Mouse (Mus musculus): ENCODE results near the gene Acad8. TPM values are rescaled to one million over a fixed set of nuclear protein-coding genes. Genes with fewer than 3 reads are reported as not detected.

Gene Acad8
- polyA plus RNA-seq, 1 experiment from 2014 or later: 45.9 TPM

DNA sequence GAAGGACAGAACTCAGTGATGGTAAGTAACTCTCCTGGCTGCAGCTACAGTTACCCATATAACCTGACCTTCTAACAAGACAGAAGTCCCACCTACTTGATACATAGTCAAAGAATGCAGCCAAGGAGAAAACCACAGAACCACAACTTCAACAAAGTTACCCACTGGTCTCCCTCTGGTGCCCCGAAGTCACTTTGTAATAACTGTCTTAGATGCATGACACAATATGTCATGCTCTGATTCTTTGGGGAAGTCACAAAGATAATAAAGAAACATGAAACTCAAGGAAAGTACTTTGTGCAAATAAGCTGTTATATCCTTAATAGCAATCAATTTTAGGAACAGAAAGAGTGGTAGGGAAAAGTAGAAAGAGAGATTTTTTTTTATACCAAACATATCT is 27.3 kb upstream of the Acad8 start:
- peaks cover 23% of the 10 kb centered on the region for H3K4me1 ChIP-seq (replicated peaks; ENCODE audit: insufficient read depth, low read length)
- TF ChIP-seq CTCF (IDR thresholded peaks at IDR 0.05; ENCODE audit: low read depth): no peak
- H3K9ac ChIP-seq (ENCODE audit: low read depth, low read length): no peak overlapping the region
- DNase-seq (ENCODE audit: low spot score) (no peak), ATAC-seq (replicated peaks; ENCODE audit: low FRiP score, low read depth) (no peak)
- no peaks in the 10 kb centered on the region for H3K27me3 ChIP-seq (ENCODE audit: insufficient read depth, low read length)
- no peak overlapping the region for H3K4me3 ChIP-seq (replicated peaks; ENCODE audit: low read depth, low read length)
- H3K4me2 ChIP-seq (ENCODE audit: low read length): no peak overlapping the region; the same call in 1 of the 2 replicates
- no peaks in the 10 kb centered on the region for H3K9me3 ChIP-seq (replicated peaks; ENCODE audit: low read length)
- no peak overlapping the region for H3K27ac ChIP-seq
- WGBS: 56% methylated on average over 1 of the region's 1 CpGs
- 0 out of 2 replicates have a peak, but pooled peaks cover 3% of the 10 kb centered on the region for H3K36me3 ChIP-seq (ENCODE audit: insufficient read depth, low read length)

DNA sequence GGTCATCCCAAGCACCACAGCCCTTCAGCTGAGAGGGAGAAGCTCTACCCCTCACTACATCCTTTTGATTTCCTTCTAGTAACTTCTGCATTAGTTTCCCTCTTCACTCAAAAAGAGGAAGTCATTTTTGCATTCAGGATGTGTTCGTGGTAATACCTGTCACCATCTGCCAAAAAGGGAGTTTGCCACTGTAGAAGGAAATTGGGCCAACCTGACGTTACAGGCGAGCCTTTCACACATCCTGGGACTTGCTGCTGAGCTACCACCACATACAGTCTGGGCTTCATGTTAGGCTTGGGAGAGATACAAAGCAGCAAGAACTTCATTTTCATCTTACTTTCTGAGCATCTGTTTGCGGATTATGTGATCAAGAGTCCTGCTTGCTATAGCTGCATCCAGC is 24.3 kb upstream of the Acad8 start:
- Histone ChIP-seq H3K9me3 (replicated peaks; ENCODE audit: low read length) (no peaks in the 10 kb centered on the region), H3K36me3 (ENCODE audit: insufficient read depth, low read length) (peaks cover 8% of the 10 kb centered on the region; the same call in 1 of the 2 replicates), H3K4me1 (replicated peaks; ENCODE audit: insufficient read depth, low read length) (peaks cover 20% of the 10 kb centered on the region), H3K4me3 (replicated peaks; ENCODE audit: low read depth, low read length) (no peak overlapping the region), H3K4me2 (ENCODE audit: low read length) (no peak overlapping the region), H3K27me3 (ENCODE audit: insufficient read depth, low read length) (no peaks in the 10 kb centered on the region), H3K27ac (no peak overlapping the region), H3K9ac (ENCODE audit: low read depth, low read length) (no peak overlapping the region)
- no peak for DNase-seq (ENCODE audit: low spot score)
- TF ChIP-seq CTCF (IDR thresholded peaks at IDR 0.05; ENCODE audit: low read depth): no peak
- no peak for ATAC-seq (replicated peaks; ENCODE audit: low FRiP score, low read depth)
- WGBS: 79% methylated on average over 4 of the region's 4 CpGs

DNA sequence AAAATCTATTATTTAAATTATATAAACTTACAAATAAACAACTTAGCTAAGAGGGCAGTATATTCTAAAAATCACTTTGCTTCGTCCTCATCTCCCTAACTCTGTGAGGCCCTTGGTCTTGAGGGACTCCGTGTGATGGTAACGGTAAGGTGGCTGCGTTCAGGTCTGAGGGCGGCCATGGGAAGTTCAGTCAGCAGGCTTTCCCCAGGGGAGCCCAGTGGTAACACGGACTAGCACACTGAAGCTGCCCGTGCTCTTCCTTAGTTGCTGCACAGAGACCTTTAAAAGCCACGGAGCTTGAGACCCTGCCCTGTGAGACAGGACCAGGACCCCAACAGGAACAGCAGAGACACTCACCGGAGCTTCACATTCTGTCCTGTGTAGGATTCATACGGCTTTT is 19.6 kb upstream of the Acad8 start:
- Histone ChIP-seq H3K4me3 (replicated peaks; ENCODE audit: low read depth, low read length) (no peak overlapping the region), H3K9ac (ENCODE audit: low read depth, low read length) (no peak overlapping the region), H3K27me3 (ENCODE audit: insufficient read depth, low read length) (no peaks in the 10 kb centered on the region), H3K4me2 (ENCODE audit: low read length) (no peak overlapping the region), H3K36me3 (ENCODE audit: insufficient read depth, low read length) (peaks cover 29% of the 10 kb centered on the region), H3K4me1 (replicated peaks; ENCODE audit: insufficient read depth, low read length) (no peaks in the 10 kb centered on the region), H3K9me3 (replicated peaks; ENCODE audit: low read length) (no peaks in the 10 kb centered on the region), H3K27ac (no peak overlapping the region)
- DNase-seq (ENCODE audit: low spot score) (no peak), ATAC-seq (replicated peaks; ENCODE audit: low FRiP score, low read depth) (no peak)
- TF ChIP-seq CTCF (IDR thresholded peaks at IDR 0.05; ENCODE audit: low read depth): no peak
- 93% methylated on average over 10 of the region's 10 CpGs for WGBS

DNA sequence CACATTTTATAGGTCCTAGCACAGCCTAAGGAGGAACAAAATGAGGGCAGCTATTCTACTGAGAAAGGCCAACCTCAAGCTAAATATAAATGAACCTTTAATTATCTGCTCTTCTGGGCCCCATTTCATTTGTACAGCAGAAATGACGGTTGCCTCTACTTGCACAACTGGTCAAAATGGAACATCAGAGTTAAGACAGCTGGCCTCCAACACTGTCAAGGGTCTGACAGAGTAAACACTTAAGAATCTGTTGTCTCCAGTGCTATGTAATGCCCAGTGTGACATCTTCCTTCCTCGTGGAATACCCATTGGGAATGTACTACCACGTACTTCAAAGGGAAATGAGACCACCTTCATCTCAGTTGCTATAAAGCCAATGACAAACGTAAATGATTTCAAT is 12.2 kb upstream of the Acad8 start:
- Histone ChIP-seq H3K9ac (ENCODE audit: low read depth, low read length) (no peak overlapping the region), H3K27ac (no peak overlapping the region), H3K9me3 (replicated peaks; ENCODE audit: low read length) (no peaks in the 10 kb centered on the region), H3K4me1 (replicated peaks; ENCODE audit: insufficient read depth, low read length) (no peaks in the 10 kb centered on the region), H3K4me2 (ENCODE audit: low read length) (no peak overlapping the region), H3K4me3 (replicated peaks; ENCODE audit: low read depth, low read length) (no peak overlapping the region), H3K27me3 (ENCODE audit: insufficient read depth, low read length) (no peaks in the 10 kb centered on the region), H3K36me3 (ENCODE audit: insufficient read depth, low read length) (peaks cover 68% of the 10 kb centered on the region)
- 91% methylated on average over 4 of the region's 4 CpGs for WGBS
- TF ChIP-seq CTCF (IDR thresholded peaks at IDR 0.05; ENCODE audit: low read depth): no peak
- no peak for ATAC-seq (replicated peaks; ENCODE audit: low FRiP score, low read depth)
- no peak for DNase-seq (ENCODE audit: low spot score)

DNA sequence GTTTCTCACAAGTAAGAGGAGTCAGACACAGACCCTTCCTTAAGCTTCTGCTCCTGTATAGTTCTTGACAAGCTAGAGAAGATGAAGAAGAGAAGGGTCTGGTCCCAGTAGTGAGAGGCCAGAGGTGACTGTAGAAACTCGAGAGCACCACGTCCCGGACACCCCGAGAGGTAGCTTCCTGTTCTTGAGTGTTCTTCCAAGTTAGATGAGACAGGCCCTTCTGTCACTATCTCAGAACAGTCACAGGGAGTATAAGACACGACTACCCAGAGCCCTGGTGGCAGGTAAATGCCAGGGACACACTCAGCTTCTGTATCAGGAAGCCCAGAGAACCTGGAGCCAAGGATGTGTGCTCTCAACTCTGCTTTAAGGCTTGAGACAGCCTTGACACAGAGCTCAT is 9.9 kb upstream of the Acad8 start:
- Histone ChIP-seq H3K9ac (ENCODE audit: low read depth, low read length) (no peak overlapping the region), H3K27ac (no peak overlapping the region), H3K36me3 (ENCODE audit: insufficient read depth, low read length) (peaks cover 72% of the 10 kb centered on the region), H3K4me3 (replicated peaks; ENCODE audit: low read depth, low read length) (no peak overlapping the region), H3K9me3 (replicated peaks; ENCODE audit: low read length) (no peaks in the 10 kb centered on the region), H3K4me2 (ENCODE audit: low read length) (no peak overlapping the region), H3K4me1 (replicated peaks; ENCODE audit: insufficient read depth, low read length) (no peaks in the 10 kb centered on the region), H3K27me3 (ENCODE audit: insufficient read depth, low read length) (no peaks in the 10 kb centered on the region)
- ATAC-seq (replicated peaks; ENCODE audit: low FRiP score, low read depth) (no peak), DNase-seq (ENCODE audit: low spot score) (no peak)
- WGBS: 81% methylated on average over 5 of the region's 5 CpGs
- TF ChIP-seq CTCF (IDR thresholded peaks at IDR 0.05; ENCODE audit: low read depth): no peak

DNA sequence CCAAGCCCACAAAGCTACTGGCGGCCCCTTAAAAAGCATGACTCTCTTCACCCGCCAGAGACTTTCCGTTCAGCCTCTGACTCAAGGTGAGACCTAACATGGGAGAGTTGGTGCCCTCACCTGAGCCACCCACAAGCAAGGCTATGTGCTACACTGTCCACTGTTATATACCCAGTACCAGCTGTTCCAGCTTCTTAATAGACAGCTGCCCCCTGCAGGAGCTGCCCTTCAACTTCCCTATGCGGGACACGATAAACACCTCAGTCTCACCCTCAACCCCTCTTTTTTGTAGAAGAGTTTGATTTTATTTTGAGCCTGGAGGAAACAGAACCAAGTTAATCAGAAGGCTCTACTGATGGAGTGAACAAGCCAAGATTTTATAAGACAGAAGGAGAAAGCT is 7.5 kb upstream of the Acad8 start:
- WGBS: 95% methylated on average over 5 of the region's 5 CpGs
- peaks cover 70% of the 10 kb centered on the region for H3K36me3 ChIP-seq (ENCODE audit: insufficient read depth, low read length)
- no peaks in the 10 kb centered on the region for H3K9me3 ChIP-seq (replicated peaks; ENCODE audit: low read length)
- DNase-seq (ENCODE audit: low spot score) (no peak), ATAC-seq (replicated peaks; ENCODE audit: low FRiP score, low read depth) (no peak)
- no peak for TF ChIP-seq CTCF (IDR thresholded peaks at IDR 0.05; ENCODE audit: low read depth)
- no peak overlapping the region for H3K4me3 ChIP-seq (replicated peaks; ENCODE audit: low read depth, low read length)
- no peaks in the 10 kb centered on the region for H3K4me1 ChIP-seq (replicated peaks; ENCODE audit: insufficient read depth, low read length)
- H3K27ac ChIP-seq: no peak overlapping the region
- H3K27me3 ChIP-seq (ENCODE audit: insufficient read depth, low read length): no peaks in the 10 kb centered on the region
- no peak overlapping the region for H3K4me2 ChIP-seq (ENCODE audit: low read length)
- H3K9ac ChIP-seq (ENCODE audit: low read depth, low read length): no peak overlapping the region

DNA sequence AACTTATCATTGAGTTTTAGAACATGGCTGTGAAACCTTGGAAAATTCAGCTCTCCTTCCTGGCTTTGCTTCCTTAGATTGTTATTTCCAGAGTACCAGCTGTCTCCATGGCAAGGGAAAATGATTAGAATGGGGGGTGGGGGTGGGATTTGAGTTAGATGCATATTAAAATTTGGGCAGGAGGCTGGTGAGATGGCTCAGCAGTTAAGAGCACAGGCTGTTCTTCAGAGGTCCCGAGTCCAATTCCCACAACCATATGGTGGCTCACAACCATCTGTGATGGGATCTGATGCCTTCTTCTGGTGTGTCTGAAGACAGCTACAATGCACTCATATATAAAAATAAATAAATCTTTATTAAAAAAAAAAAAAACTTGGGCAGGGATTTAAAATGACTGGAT is 6.6 kb upstream of the Acad8 start:
- H3K36me3 ChIP-seq (ENCODE audit: insufficient read depth, low read length): peaks cover 62% of the 10 kb centered on the region
- H3K9ac ChIP-seq (ENCODE audit: low read depth, low read length): no peak overlapping the region
- H3K4me1 ChIP-seq (replicated peaks; ENCODE audit: insufficient read depth, low read length): no peaks in the 10 kb centered on the region
- H3K27ac ChIP-seq: no peak overlapping the region
- no peaks in the 10 kb centered on the region for H3K27me3 ChIP-seq (ENCODE audit: insufficient read depth, low read length)
- H3K4me3 ChIP-seq (replicated peaks; ENCODE audit: low read depth, low read length): no peak overlapping the region
- DNase-seq (ENCODE audit: low spot score) (no peak), ATAC-seq (replicated peaks; ENCODE audit: low FRiP score, low read depth) (no peak)
- H3K9me3 ChIP-seq (replicated peaks; ENCODE audit: low read length): no peaks in the 10 kb centered on the region
- TF ChIP-seq CTCF (IDR thresholded peaks at IDR 0.05; ENCODE audit: low read depth): no peak
- WGBS: 70% methylated on average over 1 of the region's 1 CpGs
- H3K4me2 ChIP-seq (ENCODE audit: low read length): no peak overlapping the region
